Mouse (Mus musculus): ENCODE data around the gene Pnpla8. TPM values are rescaled to one million over a fixed set of nuclear protein-coding genes. Genes with fewer than 3 reads are reported as not detected.

Pnpla8 gene
- total RNA-seq, 2 experiments from 2014 or later = 122 to 132 TPM

DNA sequence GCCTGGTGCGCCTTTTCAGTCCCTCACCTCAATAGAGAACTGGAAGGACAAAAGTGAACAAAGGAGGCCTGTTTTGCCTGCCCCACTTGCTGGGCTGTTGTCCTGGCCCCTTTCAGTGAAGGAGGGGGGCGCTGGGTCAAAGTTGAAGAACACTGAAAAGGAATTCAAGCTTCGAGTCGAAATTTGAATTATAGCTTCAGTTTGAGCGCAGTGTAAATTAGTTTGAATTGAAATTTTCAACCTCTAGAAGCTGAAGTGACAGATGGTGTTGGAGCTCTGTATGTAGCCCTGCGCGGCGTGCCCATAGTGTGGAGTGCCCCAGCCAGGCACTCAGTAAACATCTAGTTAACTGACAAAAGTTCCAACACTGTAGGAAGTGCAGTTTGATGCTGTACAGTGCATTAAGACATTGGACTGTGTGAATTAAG lies 117.0 kb downstream of the Pnpla8 start:
- no peak for DNase-seq
- intact Hi-C loops (cut with DNase I) = no loop called here

DNA sequence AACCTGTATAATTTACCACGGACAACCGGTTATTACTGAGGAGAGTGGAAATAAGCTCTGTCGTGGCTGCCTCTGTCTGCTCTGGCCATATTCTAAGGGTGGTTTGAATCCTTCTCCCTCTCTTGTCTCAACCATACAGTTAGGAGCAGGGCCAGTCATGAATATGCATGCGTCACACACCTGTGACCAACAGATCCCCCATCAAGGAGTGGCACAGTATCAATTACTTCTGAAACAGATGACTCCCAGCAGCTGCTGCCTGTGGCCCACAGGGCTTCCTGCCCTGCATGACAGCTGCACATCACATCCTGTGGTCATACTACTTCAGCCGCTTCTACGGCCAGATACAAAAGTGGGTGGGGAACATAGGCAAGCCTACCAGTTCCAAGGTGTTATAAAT lies 122.9 kb downstream of the Pnpla8 start:
- no peak for DNase-seq
- intact Hi-C loops (cut with DNase I) = no loop called here

DNA sequence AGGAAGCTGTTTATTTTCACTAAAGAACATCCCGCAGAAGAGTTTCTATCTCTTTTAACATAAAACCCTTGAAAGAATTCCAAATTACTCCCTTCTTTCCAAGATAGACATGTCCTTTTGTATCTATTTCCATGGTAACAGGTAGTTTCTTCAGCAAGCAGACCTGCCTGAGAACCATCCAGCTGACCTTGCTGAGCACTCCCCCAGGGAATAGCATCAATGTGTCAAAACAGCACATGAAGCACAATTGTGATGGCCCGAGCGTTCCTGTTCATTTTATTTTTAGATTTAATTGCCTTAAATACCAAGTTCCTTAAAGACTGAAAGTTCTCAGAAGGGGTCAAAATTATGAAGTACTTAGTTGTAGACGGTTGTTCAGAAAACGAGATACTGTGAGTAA lies 124.1 kb downstream of the Pnpla8 start:
- intact Hi-C loops (cut with DNase I) = no loop called here
- no peak for DNase-seq

DNA sequence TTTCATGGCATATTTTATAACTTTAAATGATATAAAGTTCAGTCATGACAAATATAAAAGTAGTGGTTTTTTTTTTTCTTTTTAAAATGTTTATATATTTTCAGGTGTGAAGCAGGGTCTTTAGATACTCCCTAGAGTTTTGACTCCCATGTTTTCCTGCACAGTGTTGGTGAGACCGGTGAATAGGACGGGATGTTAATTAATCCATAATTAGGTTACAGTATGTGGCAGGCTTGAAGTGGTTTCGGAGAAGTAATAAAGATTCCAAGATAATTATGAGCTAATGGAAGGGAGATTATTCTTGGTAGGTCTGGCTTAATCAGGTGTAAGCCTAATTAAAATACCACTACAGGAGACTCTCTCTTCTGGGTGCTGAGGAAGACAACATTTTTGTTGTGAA lies 125.0 kb downstream of the Pnpla8 start:
- no peak for DNase-seq
- intact Hi-C loops (cut with DNase I) = no loop called here

DNA sequence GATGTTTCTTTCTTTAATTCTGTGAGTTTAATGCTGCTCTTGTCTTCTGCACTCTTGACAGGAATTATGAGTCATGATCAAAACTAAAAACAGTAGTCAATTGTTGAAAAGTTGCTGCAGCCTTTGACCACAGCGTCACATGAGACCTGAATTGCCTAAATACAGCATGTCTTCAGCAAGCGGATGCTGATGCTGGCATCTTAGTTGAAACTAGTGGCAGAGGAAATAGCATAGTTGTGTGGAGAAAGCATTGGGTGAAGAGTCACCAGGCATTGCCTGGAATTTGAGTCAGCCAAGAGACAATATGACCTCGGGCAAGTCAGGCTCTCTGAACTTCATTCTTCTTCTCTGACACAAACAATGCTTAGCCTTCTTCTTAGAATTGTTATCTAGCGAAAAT lies 133.9 kb downstream of the Pnpla8 start:
- DNase-seq = no peak
- intact Hi-C loops (cut with DNase I) = no loop called here

DNA sequence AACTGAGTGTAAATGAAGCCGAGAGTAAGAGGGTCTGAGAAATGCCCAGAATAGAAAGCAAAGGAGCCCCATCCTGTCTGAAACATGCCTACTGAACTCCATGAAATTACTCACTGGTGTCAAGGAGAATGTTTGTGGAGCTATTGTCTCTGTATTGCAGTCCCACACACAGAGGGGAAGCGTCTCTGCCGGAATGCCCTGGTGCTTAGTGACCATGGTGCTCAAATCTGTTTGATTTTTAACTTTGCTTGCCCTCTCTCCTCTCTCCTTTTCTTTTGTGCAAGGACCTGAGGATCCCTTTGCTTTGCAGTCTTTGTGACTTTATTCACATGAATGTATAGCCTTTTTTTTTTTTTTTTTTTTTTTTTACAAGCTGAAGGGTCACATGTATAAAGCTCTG lies 136.3 kb downstream of the Pnpla8 start:
- no peak for DNase-seq
- intact Hi-C loops (cut with DNase I) = no loop called here

DNA sequence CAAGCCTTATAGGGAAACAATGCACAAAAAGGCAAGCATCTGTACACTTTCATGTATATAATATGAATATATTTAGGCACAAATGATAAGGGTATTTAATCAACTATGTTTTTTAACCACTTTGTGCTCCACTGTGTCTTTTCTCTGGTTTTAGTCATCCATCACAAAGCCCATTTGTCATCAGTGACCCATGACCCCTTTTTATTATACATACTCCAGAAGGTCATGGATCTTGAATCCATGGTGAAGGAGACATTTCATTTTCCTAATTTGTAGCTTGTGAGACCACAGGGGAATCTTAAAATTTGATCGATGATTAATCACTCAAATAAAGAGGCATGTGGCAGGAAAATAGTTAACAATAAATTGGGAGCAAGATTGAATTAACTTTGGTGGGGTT lies 136.7 kb downstream of the Pnpla8 start:
- intact Hi-C loops (cut with DNase I) = no loop called here

DNA sequence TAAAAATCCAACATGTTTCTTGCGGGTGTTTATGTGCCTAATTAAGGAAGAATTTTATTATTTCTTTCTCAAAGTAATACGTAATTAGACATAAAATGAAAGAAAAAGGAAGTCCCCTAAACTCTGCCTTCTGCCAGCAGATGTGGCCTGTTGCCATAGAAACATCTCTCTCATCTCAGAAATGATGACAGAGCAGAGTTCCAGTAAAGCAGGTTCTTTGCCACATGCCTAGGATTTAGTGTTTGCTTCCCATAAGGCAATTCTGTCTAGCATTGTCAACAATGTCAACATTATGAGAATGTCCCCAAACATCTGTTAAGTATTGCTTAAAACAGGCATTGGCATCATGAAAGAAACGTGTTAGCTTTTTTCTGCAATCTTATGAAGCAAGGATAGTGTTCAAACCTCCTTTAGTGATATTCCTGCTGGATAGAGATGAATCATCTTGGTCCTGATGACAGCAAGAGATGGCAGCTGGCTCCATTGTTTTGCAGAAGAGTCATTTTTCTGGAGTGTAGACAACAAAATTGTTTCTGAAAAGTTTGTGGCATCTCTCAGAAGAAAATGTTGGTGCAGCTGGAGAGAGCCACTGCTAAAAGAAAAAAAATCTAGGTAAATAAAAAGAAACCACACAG lies 150.0 kb downstream of the Pnpla8 start:
- DNase-seq = no peak
- intact Hi-C loops (cut with DNase I) = no loop called here

More for the DNA sequence above, 136.7 kb downstream of the Pnpla8 start:
- DNase-seq = no peak

Small RNAs within 50 kb of the gene (microRNA-seq; reads per million reads assigned to microRNA genes)
- gene Mir5627 = 0 reads per million in 2 experiments

Other genes starting within 250 kb of the Pnpla8 start
- gene Dnajb9, start 11.0 kb upstream of the Pnpla8 start, total RNA-seq (2021) = 10 to 100 TPM; 28.1 to 33.6 TPM
- gene Nrcam, start 107.5 kb downstream of the Pnpla8 start, total RNA-seq (2021) = under 1 TPM; 0.18 to 0.94 TPM

All from gastrocnemius, postnatal 36 days (tissue).